Mouse (Mus musculus) natural killer cell, adult 2 months (primary cell): ENCODE measurements around the gene Rad51b.

Experiments
- DNase-seq, 2 experiments: peaks; one replicate each; pipeline ENCODE4 v3.0.0; 2022; ENCODE audit warnings: low spot score in 2 of 2

Rad51b gene

GRCm38 (mm10) chr12:79492175-79492574 is 195.1 kb downstream of the Rad51b start:
- DNase-seq: no peak

GRCm38 (mm10) chr12:79492613-79493012 is 195.5 kb downstream of the Rad51b start:
- DNase-seq: no peak

DNA sequence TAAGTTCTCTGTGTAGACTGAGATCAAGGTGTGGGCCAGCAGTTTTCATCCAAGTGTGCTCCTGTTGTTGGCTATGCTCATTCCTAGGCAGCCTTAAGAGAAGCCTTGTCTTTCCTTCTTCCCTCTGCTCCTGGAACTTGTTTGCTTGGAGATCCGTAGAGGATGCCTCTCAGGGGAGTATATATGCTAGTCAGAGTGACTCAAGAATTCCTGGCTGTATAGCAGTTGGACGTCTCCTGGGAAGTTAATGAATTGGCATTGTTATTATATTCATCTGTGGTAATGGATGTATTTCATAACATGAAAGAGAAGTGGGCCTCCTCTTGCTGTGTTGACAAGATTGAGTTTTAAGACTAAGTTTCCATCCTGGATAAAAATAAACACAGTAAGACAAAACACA is 196.4 kb downstream of the Rad51b start:
- DNase-seq: no peak

DNA sequence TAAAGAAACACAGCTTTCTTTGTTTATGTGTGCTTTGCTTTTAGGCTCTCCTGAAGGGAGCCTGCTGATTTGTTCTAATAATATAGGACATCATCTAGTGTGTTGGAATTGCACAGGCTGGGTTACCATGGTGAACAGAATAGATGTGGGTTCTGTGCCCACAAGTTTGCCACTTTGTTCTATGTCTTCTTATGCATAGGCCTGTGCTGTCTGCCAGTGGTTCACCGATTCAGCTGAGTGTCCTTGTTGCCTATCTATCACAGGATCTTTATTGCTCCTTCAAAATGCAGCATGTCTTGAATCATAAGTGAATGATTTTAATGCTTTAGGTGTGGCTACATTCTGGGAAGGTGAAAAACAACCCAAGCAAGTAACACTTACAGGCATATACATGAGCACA is 201.2 kb downstream of the Rad51b start:
- no peak for DNase-seq

DNA sequence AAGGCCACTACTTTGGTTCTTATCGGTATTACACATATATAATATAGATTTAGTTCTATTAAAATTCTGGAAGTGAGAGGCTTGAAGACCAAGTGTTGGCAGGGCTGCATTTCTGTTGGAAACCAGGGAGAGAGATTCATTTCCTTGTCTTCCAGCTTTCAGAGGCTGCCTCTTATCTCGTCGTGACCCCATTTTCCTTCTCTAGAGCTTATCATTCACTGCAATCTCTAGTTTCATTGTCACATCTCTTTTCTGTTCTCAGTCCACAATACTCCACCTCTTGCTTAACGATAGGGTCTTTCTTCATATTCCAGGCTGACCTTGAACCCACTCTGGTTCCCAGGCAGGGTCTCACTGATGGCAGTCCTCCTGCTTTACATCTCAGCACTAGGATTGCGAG is 202.7 kb downstream of the Rad51b start:
- DNase-seq: no peak

DNA sequence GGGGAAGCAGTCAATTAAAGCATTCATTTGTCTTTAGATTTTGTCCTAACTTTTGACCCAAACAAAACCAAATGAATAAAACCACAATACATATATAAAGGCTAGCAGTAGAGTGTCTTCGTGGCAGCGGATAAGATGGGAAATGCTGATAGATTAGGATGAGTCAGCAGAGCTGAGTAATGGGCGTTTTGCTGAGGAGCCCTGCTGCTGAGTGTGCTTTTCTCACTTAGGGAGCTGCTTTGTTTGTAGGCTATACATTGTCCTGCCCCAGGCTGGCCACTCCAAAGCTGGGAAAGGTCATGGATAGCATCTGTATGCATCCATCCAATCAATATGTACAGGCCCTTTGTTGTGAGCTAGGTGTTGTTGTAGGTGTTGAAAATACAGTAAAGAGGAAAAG is 204.8 kb downstream of the Rad51b start:
- no peak for DNase-seq

GRCm38 (mm10) chr12:79502862-79503581 is 205.9 kb downstream of the Rad51b start:
- no peak for DNase-seq

DNA sequence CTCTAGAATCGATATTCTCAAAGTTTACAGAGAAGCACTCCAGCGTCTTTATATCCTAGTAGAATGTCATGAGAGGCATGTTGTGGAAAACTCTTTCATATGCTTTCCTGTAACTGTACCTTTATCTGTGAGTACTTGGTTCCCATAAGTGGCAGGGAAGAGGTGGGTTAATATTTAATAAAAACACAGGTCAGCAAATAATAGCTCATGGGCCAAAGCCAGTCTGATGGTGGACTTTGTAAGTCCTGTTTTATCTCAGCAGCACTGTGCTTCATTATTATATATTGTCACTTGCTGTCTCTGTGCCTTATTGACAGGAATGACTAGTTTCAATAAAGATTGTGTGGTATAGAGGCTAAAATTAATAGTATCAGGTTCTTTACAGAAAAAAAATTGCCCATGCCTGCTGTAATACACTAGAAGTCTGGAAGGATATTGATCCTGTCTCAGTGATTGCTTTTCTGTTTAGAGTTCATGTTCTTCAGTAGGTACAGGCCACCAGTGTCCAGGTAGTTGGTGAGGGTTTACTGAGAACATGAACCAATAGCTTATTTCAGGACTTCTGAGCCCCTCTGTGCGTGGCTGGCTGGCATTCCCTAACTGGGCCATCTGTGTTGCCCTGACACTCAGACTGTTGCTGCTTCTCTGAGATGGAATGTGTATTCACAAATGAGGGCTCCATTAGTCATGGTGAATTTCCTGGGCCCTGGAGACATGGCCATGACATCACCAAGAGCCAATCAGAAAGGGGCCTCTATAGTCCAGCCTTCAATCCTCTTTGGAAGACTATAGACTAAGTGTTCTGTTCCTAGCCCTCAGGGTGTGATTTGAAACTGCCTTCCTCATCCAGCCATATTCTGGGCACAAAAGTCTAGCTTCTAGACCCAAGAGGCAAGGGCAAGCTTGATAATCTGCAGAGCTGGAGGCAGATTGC is 206.8 kb downstream of the Rad51b start:
- DNase-seq: no peak

GRCm38 (mm10) chr12:79504641-79505040 is 207.6 kb downstream of the Rad51b start:
- DNase-seq: no peak

GRCm38 (mm10) chr12:79506421-79506820 is 209.3 kb downstream of the Rad51b start:
- no peak for DNase-seq

- DNase-seq: no peak
Measured at GRCm38 (mm10) chr12:79507141-79507681, 210.1 kb downstream of the Rad51b start.

- DNase-seq: no peak
Measured at GRCm38 (mm10) chr12:79511454-79512204, 214.5 kb downstream of the Rad51b start.

- DNase-seq: no peak
Measured at GRCm38 (mm10) chr12:79512205-79512886, 215.3 kb downstream of the Rad51b start.

DNA sequence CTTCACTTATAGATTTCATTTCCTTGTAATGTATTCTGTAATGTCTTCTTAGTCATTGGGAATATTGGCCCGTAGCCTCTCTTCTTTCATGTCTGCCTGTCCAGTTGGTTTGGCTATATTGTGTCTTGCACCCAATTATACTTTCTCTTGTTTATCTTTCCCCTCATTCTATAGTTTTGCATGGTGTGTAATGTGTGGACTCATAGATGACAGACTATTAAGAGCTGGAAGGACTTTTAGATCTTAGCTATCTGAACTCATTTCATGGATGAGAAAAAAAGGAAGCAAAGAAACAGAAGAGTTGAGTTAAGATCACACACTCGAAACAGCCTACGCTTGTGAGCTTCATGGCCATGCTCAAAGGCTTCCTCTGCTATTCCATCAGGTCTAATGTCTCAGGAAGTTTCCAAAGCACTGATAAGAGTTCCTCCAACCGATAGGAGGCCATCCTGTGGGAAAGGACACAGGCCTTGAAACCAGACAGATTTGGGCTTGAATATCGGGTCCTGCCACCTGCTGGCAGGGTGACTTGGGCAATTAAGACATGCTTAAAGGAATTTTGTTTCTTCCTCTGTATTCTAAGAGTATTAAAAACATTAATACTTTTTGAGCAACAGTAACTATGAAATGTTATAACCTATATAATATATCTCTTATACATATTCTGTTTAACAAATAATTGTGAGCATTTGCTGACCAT is 216.1 kb downstream of the Rad51b start:
- DNase-seq: no peak

GRCm38 (mm10) chr12:79514680-79515079 is 217.6 kb downstream of the Rad51b start:
- DNase-seq: no peak

GRCm38 (mm10) chr12:79522374-79522773 is 225.3 kb downstream of the Rad51b start:
- DNase-seq: no peak

- no peak for DNase-seq
Measured at GRCm38 (mm10) chr12:79524941-79525871, 228.1 kb downstream of the Rad51b start.

DNA sequence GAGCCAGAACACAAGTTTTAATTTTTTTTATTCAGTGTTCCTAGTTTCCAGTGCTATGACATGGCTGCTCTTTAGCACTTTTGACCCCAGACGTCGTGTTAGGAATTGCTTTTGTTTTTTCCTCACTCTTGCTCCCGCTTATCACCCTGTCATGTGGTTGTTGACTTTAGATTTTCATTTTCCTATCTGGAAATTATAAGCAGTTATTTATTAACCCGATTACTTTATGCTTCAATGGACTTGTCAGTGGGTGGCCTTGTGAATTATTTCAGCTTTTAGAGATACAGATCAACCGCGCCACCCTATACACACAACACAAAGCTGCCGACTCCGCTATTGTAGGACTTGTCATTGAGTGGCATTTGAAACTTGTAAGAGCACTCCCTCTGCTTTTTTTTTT is 228.8 kb downstream of the Rad51b start:
- DNase-seq: no peak

DNA sequence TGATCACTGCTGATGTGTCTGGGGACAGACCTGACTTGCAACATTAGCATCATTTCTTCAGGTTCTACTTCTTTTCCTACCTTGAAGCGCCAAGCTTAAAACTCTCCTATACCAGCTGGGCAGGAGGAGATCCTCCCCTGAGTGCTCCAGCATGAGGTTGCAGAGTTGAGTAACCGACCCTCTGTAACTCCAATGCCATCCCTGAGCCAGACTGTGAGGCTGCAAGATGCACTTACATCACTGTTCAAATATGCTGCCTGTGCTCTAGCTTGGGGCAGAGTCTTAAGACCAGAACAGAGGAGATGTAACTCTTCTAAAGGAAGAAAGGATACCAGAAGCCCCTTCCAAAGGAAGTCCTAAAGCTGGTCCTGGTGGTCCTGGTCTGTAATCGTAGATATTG is 230.1 kb downstream of the Rad51b start:
- no peak for DNase-seq
